Mouse (Mus musculus) CH12.LX (cell line): Measurements from ENCODE around the gene E2f7. TPM values are rescaled to one million over a fixed set of nuclear protein-coding genes. Genes with fewer than 3 reads are reported as not detected.

ENCODE experiments used
- DNase-seq: peaks from one replicate; pipeline ENCODE4 v3.0.0-alpha.2; 2013; ENCODE audit errors: extremely low read depth
- H3K27ac ChIP-seq: 2 replicates; pipeline ENCODE4 v1.5.1; 2012; ENCODE audit warnings: low read depth, mild to moderate bottlenecking, control low read depth, moderate library complexity; ENCODE audit not compliant: insufficient read depth
- H3K27me3 ChIP-seq: replicated peaks from 2 replicates; pipeline ENCODE3; 2012; ENCODE audit warnings: inconsistent platforms
- H3K36me3 ChIP-seq, 2 experiments: replicated peaks in 1 of 2; 2 replicates each; pipeline versions ENCODE3 to v1.6.1; 2012; ENCODE audit warnings: inconsistent platforms in 1 of 2, low read length in 1 of 2, mild to moderate bottlenecking in 1 of 2, mixed read lengths in 1 of 2, moderate library complexity in 1 of 2; ENCODE audit not compliant: control insufficient read depth in 1 of 2, insufficient read depth in 1 of 2
- H3K4me1 ChIP-seq, 2 experiments: 2 replicates each; pipeline ENCODE4 v1.6.1; 2012; ENCODE audit warnings: inconsistent platforms in 1 of 2, moderate library complexity in 1 of 2; ENCODE audit not compliant: insufficient read depth in 2 of 2, control insufficient read depth in 1 of 2
- H3K4me2 ChIP-seq: 2 replicates; pipeline ENCODE4 v1.6.1; 2012; ENCODE audit warnings: low read depth, mild to moderate bottlenecking, control low read depth; ENCODE audit not compliant: poor library complexity, insufficient read depth, severe bottlenecking
- H3K4me3 ChIP-seq, 3 experiments: fragments of 150-350 bp in 1 of 3; sonication (generic) in 1 of 3; replicated peaks in 1 of 3; 2 replicates each; pipeline versions ENCODE3 to v1.5.1; 2011 to 2012; ENCODE audit warnings: low read depth in 2 of 3, low read length in 2 of 3, mild to moderate bottlenecking in 2 of 3, moderate library complexity in 2 of 3, control low read depth in 1 of 3, improper control_type of control experiment in 1 of 3, inconsistent platforms in 1 of 3, mixed read lengths in 1 of 3; ENCODE audit not compliant: poor library complexity in 1 of 3
- H3K79me2 ChIP-seq: replicated peaks from 2 replicates; pipeline ENCODE4 v1.6.1; 2012; ENCODE audit warnings: mild to moderate bottlenecking, moderate library complexity; ENCODE audit not compliant: control insufficient read depth, poor library complexity, insufficient read depth, severe bottlenecking; ENCODE audit errors: extremely low read depth
- H3K9ac ChIP-seq: 2 replicates; pipeline ENCODE4 v1.6.1; 2012; ENCODE audit warnings: low read depth, mild to moderate bottlenecking, control low read depth, moderate library complexity; ENCODE audit not compliant: insufficient read depth
- H3K9me3 ChIP-seq: replicated peaks from 2 replicates; pipeline ENCODE3; 2012; ENCODE audit warnings: low read length, inconsistent platforms, mixed read lengths
- CHD2 ChIP-seq: IDR thresholded peaks from 2 replicates; pipeline ENCODE4 v1.6.1; 2011; ENCODE audit warnings: low read length, improper control_type of control experiment
- CTCF ChIP-seq, 2 experiments: IDR thresholded peaks in 1 of 2; conservative IDR thresholded peaks in 1 of 2; 2 replicates each; pipeline ENCODE4 v1.5.1; 2011 to 2012; ENCODE audit warnings: low read depth in 2 of 2, low read length in 2 of 2, improper control_type of control experiment in 1 of 2, inconsistent platforms in 1 of 2, mild to moderate bottlenecking in 1 of 2, moderate library complexity in 1 of 2
- GABPA ChIP-seq: IDR thresholded peaks from 2 replicates; pipeline ENCODE4 v1.6.1; 2012; ENCODE audit warnings: low read depth, low read length, improper control_type of control experiment, inconsistent platforms; ENCODE audit not compliant: insufficient replicate concordance
- JUN ChIP-seq: IDR thresholded peaks from 2 replicates; pipeline ENCODE4 v1.6.1; 2011; ENCODE audit warnings: low read depth, mild to moderate bottlenecking, low read length, improper control_type of control experiment, moderate library complexity; ENCODE audit not compliant: insufficient read depth
- MAFK ChIP-seq: IDR thresholded peaks from 2 replicates; pipeline ENCODE4 v1.6.1; 2011; ENCODE audit warnings: low read length, improper control_type of control experiment; ENCODE audit not compliant: insufficient replicate concordance
- MYC ChIP-seq: IDR thresholded peaks from 2 replicates; pipeline ENCODE4 v1.6.1; 2011; ENCODE audit warnings: low read depth, mild to moderate bottlenecking, improper control_type of control experiment, low read length
- POLR2A ChIP-seq: IDR thresholded peaks from 2 replicates; pipeline ENCODE4 v1.6.1; 2011; ENCODE audit warnings: low read depth, mild to moderate bottlenecking, improper control_type of control experiment, low read length
- RAD21 ChIP-seq: IDR thresholded peaks from 2 replicates; pipeline ENCODE4 v1.6.1; 2011; ENCODE audit warnings: low read depth, mild to moderate bottlenecking, low read length, improper control_type of control experiment, moderate library complexity
- SMC3 ChIP-seq: IDR thresholded peaks from 2 replicates; pipeline ENCODE4 v1.6.1; 2011; ENCODE audit warnings: low read depth, low read length, improper control_type of control experiment
- USF2 ChIP-seq: conservative IDR thresholded peaks from 2 replicates; pipeline ENCODE4 v1.6.1; 2011; ENCODE audit warnings: low read depth, low read length, improper control_type of control experiment
- ZNF384 ChIP-seq: IDR thresholded peaks from 2 replicates; pipeline ENCODE4 v1.6.1; 2012; ENCODE audit warnings: low read depth, low read length, improper control_type of control experiment, inconsistent platforms
- dilution Hi-C: fragments of 300-500 bp; cut with MboI; formaldehyde crosslinking; loops from 2 replicates; pipeline ENCODE4 v1.14.3; 2020; ENCODE audit warnings: low sequenced_read_pairs; ENCODE audit not compliant: extremely low pct_unique_long_range_greater_than_20kb, extremely low pct_ligation_motif_present
- in situ Hi-C: fragments of 300-500 bp; cut with MboI; formaldehyde crosslinking; loops from 3 replicates; pipeline ENCODE4 v1.14.3; 2019; ENCODE audit warnings: low sequenced_read_pairs, low pct_ligation_motif_present, low pct_unique_long_range_greater_than_20kb, mixed read lengths
- polyA plus RNA-seq: library from polyadenylated mRNA; unstranded; fragments of >175 nt; gene quantifications from 2 replicates; pipeline ENCODE4 v1.2.1, GENCODE M21; 2012; ENCODE audit warnings: low read depth; ENCODE audit not compliant: insufficient read length
- total RNA-seq, 2 experiments: library from RNA; depleted of rRNA; stranded (reverse); fragments of 300-350 nt in 1 of 2; fragments of >200 nt in 1 of 2; gene quantifications; 2 replicates each; pipeline ENCODE4 v1.2.3; 2012 to 2014

The E2f7 gene
- total and polyA plus RNA-seq, 3 experiments: 0.82 to 3.8 (median 1.1) TPM

GRCm38 (mm10) chr10:110794564-110795205 lies 49.4 kb downstream of the E2f7 start:
- no peaks in the 10 kb centered on the region for H3K79me2 ChIP-seq
- H3K9me3 ChIP-seq: no peaks in the 10 kb centered on the region
- H3K4me3 ChIP-seq: no peak overlapping the region
- peak; percentile 55 for DNase-seq
- peaks cover 2 to 9% of the 10 kb centered on the region in 2 experiments; a peak in 2 of 4 replicates for H3K4me1 ChIP-seq
- in situ Hi-C loops (loop anchor here (10.0 kb wide), 2 partner anchors 180 to 300 kb away; no protein-coding TSS in a partner anchor), dilution Hi-C loops (no loop called here)
- TF ChIP-seq RAD21: peak; percentile 79
- TF ChIP-seq USF2: no peak
- TF ChIP-seq ZNF384: no peak
- peak; percentile 43; the same call in 1 of the 2 replicates for TF ChIP-seq MYC
- peak; percentile 71 to 88 for TF ChIP-seq CTCF (conservative IDR thresholded peaks at IDR 0.05 in 1 of 2, IDR thresholded peaks at IDR 0.05 in 1 of 2; ENCODE audit: low read depth in 2 of 2, low read length in 2 of 2)
- TF ChIP-seq POLR2A: no peak
- no peak for TF ChIP-seq MAFK
- no peak for TF ChIP-seq CHD2
- peak; percentile 79 for TF ChIP-seq SMC3
- no peaks in the 10 kb centered on the region for H3K36me3 ChIP-seq
- no peaks in the 10 kb centered on the region for H3K27me3 ChIP-seq
- no peak overlapping the region for H3K9ac ChIP-seq
- H3K27ac ChIP-seq: no peak overlapping the region
- 0 out of 2 replicates have a peak overlapping the region, but pooled peaks have one; percentile 9 for H3K4me2 ChIP-seq

- in situ Hi-C loops: loop anchor here (10.0 kb wide), 2 partner anchors 180 to 300 kb away; no protein-coding TSS in a partner anchor
- TF ChIP-seq CTCF (conservative IDR thresholded peaks at IDR 0.05 in 1 of 2, IDR thresholded peaks at IDR 0.05 in 1 of 2; ENCODE audit: low read depth in 2 of 2, low read length in 2 of 2) (0 out of 4 replicates have a peak, but pooled peaks of 1 of the 2 experiments have one; percentile 3), USF2 (no peak), GABPA (no peak)
Measured at GRCm38 (mm10) chr10:110795206-110795796, 50.1 kb downstream of the E2f7 start.

GRCm38 (mm10) chr10:110801296-110801695 lies 56.1 kb downstream of the E2f7 start:
- in situ Hi-C loops: no loop called here
- H3K79me2 ChIP-seq: no peaks in the 10 kb centered on the region

More at GRCm38 (mm10) chr10:110795206-110795796, 50.1 kb downstream of the E2f7 start:
- H3K4me2 ChIP-seq: no peak overlapping the region
- peaks cover 0 to 7% of the 10 kb centered on the region in 2 experiments; a peak in 1 of 4 replicates for H3K4me1 ChIP-seq
- DNase-seq: no peak
- no peaks in the 10 kb centered on the region for H3K36me3 ChIP-seq
- no peak overlapping the region for H3K27ac ChIP-seq
- H3K27me3 ChIP-seq: no peaks in the 10 kb centered on the region
- dilution Hi-C loops: no loop called here
- H3K79me2 ChIP-seq: no peaks in the 10 kb centered on the region
- no peak overlapping the region for H3K4me3 ChIP-seq
- H3K9me3 ChIP-seq: no peaks in the 10 kb centered on the region
- no peak overlapping the region for H3K9ac ChIP-seq

More at GRCm38 (mm10) chr10:110801296-110801695, 56.1 kb downstream of the E2f7 start:
- no peak overlapping the region for H3K4me2 ChIP-seq
- H3K27me3 ChIP-seq: no peaks in the 10 kb centered on the region
- H3K4me1 ChIP-seq: peaks cover 0 to 2% of the 10 kb centered on the region in 2 experiments; a peak in 1 of 4 replicates
- no peaks in the 10 kb centered on the region for H3K36me3 ChIP-seq
- dilution Hi-C loops: no loop called here
- H3K9me3 ChIP-seq: no peaks in the 10 kb centered on the region
- no peak overlapping the region for H3K27ac ChIP-seq
- no peak overlapping the region for H3K4me3 ChIP-seq
- no peak for DNase-seq
- no peak overlapping the region for H3K9ac ChIP-seq
- TF ChIP-seq JUN: no peak
